Mouse (Mus musculus): ENCODE measurements around the gene Dnase1l3. TPM values are rescaled to one million over a fixed set of nuclear protein-coding genes. Genes with fewer than 3 reads are reported as not detected.

The Dnase1l3 gene
- total and polyA plus RNA-seq, 3 experiments, result 0.07 to 0.57 TPM; not detected in 1

- Histone ChIP-seq H3K36me3 (ENCODE audit: control insufficient read depth, insufficient read depth, low read length) (no peaks in the 10 kb centered on the region), H3K4me3 (no peak overlapping the region), H3K27me3 (ENCODE audit: control insufficient read depth, insufficient read depth, low read length) (no peaks in the 10 kb centered on the region), H3K27ac (no peak overlapping the region), H3K79me2 (replicated peaks; ENCODE audit: control insufficient read depth, insufficient read depth, low read length) (no peaks in the 10 kb centered on the region), H3K4me1 (ENCODE audit: control insufficient read depth, insufficient read depth, low read length) (no peaks in the 10 kb centered on the region), H3K9ac (ENCODE audit: low read depth, low read length) (no peak overlapping the region)
- DNase-seq, result no peak
- intact Hi-C loops (cut with DNase I), result no loop called here
- TF ChIP-seq POLR2A (IDR thresholded peaks at IDR 0.05; ENCODE audit: insufficient read depth, low read depth, low read length) (no peak), CTCF (IDR thresholded peaks at IDR 0.05) (no peak), EP300 (IDR thresholded peaks at IDR 0.05; ENCODE audit: insufficient read depth, low read depth, low read length) (no peak)
- 92% methylated on average over 1 of the region's 1 CpGs for WGBS
Observed at GRCm38 (mm10) chr14:7974643-7975042, 19.7 kb downstream of the Dnase1l3 start.

- Histone ChIP-seq H3K27ac (no peak overlapping the region), H3K79me2 (replicated peaks; ENCODE audit: control insufficient read depth, insufficient read depth, low read length) (no peaks in the 10 kb centered on the region), H3K27me3 (ENCODE audit: control insufficient read depth, insufficient read depth, low read length) (no peaks in the 10 kb centered on the region), H3K9ac (ENCODE audit: low read depth, low read length) (no peak overlapping the region), H3K4me3 (no peak overlapping the region), H3K36me3 (ENCODE audit: control insufficient read depth, insufficient read depth, low read length) (no peaks in the 10 kb centered on the region), H3K4me1 (ENCODE audit: control insufficient read depth, insufficient read depth, low read length) (no peaks in the 10 kb centered on the region)
- WGBS, result 64% methylated on average over 10 of the region's 10 CpGs
- intact Hi-C loops (cut with DNase I), result no loop called here
- no peak for DNase-seq
- TF ChIP-seq CTCF (IDR thresholded peaks at IDR 0.05), result no peak
- no peak for TF ChIP-seq POLR2A (IDR thresholded peaks at IDR 0.05; ENCODE audit: insufficient read depth, low read depth, low read length)
- no peak for TF ChIP-seq EP300 (IDR thresholded peaks at IDR 0.05; ENCODE audit: insufficient read depth, low read depth, low read length)
Observed at GRCm38 (mm10) chr14:7971889-7972493, 22.4 kb downstream of the Dnase1l3 start.

GRCm38 (mm10) chr14:7964219-7964889 lies 30.0 kb downstream of the Dnase1l3 start:
- Histone ChIP-seq H3K4me1 (ENCODE audit: control insufficient read depth, insufficient read depth, low read length) (no peaks in the 10 kb centered on the region), H3K36me3 (ENCODE audit: control insufficient read depth, insufficient read depth, low read length) (no peaks in the 10 kb centered on the region), H3K79me2 (replicated peaks; ENCODE audit: control insufficient read depth, insufficient read depth, low read length) (no peaks in the 10 kb centered on the region), H3K4me3 (no peak overlapping the region), H3K27me3 (ENCODE audit: control insufficient read depth, insufficient read depth, low read length) (no peaks in the 10 kb centered on the region), H3K27ac (no peak overlapping the region), H3K9ac (ENCODE audit: low read depth, low read length) (no peak overlapping the region)
- TF ChIP-seq CTCF (IDR thresholded peaks at IDR 0.05), result peak; percentile 87
- peak; percentile 84; the same call in 1 of the 2 replicates for TF ChIP-seq EP300 (IDR thresholded peaks at IDR 0.05; ENCODE audit: insufficient read depth, low read depth, low read length)
- no peak for TF ChIP-seq POLR2A (IDR thresholded peaks at IDR 0.05; ENCODE audit: insufficient read depth, low read depth, low read length)
- WGBS, result 54% methylated on average over 11 of the region's 11 CpGs
- intact Hi-C loops (cut with DNase I), result loop anchor here (1.0 to 10.0 kb wide), 4 partner anchors 33 to 200 kb away; no protein-coding TSS in a partner anchor
- DNase-seq, result peak; percentile 52 to 57

- TF ChIP-seq CTCF (IDR thresholded peaks at IDR 0.05) (no peak), EP300 (IDR thresholded peaks at IDR 0.05; ENCODE audit: insufficient read depth, low read depth, low read length) (no peak), POLR2A (IDR thresholded peaks at IDR 0.05; ENCODE audit: insufficient read depth, low read depth, low read length) (no peak)
- Histone ChIP-seq H3K27me3 (ENCODE audit: control insufficient read depth, insufficient read depth, low read length) (no peaks in the 10 kb centered on the region), H3K4me3 (no peak overlapping the region), H3K36me3 (ENCODE audit: control insufficient read depth, insufficient read depth, low read length) (no peaks in the 10 kb centered on the region), H3K27ac (no peak overlapping the region), H3K79me2 (replicated peaks; ENCODE audit: control insufficient read depth, insufficient read depth, low read length) (no peaks in the 10 kb centered on the region), H3K9ac (ENCODE audit: low read depth, low read length) (no peak overlapping the region), H3K4me1 (ENCODE audit: control insufficient read depth, insufficient read depth, low read length) (peaks cover 2% of the 10 kb centered on the region; the same call in 1 of the 2 replicates)
- intact Hi-C loops (cut with DNase I), result loop anchor here (10.0 kb wide), 2 partner anchors 112 to 202 kb away; no protein-coding TSS in a partner anchor
- DNase-seq, result no peak
- WGBS, result 52% methylated on average over 7 of the region's 7 CpGs
Observed at GRCm38 (mm10) chr14:7963160-7963559, 31.2 kb downstream of the Dnase1l3 start.

- intact Hi-C loops (cut with DNase I), result loop anchor here (10.0 kb wide), 2 partner anchors 112 to 202 kb away; no protein-coding TSS in a partner anchor
- no peak for DNase-seq
- TF ChIP-seq CTCF (IDR thresholded peaks at IDR 0.05), result no peak
- no peak for TF ChIP-seq EP300 (IDR thresholded peaks at IDR 0.05; ENCODE audit: insufficient read depth, low read depth, low read length)
- no peak for TF ChIP-seq POLR2A (IDR thresholded peaks at IDR 0.05; ENCODE audit: insufficient read depth, low read depth, low read length)
- Histone ChIP-seq H3K4me1 (ENCODE audit: control insufficient read depth, insufficient read depth, low read length) (peaks cover 2% of the 10 kb centered on the region; the same call in 1 of the 2 replicates), H3K27ac (no peak overlapping the region), H3K9ac (ENCODE audit: low read depth, low read length) (no peak overlapping the region), H3K36me3 (ENCODE audit: control insufficient read depth, insufficient read depth, low read length) (no peaks in the 10 kb centered on the region), H3K79me2 (replicated peaks; ENCODE audit: control insufficient read depth, insufficient read depth, low read length) (no peaks in the 10 kb centered on the region), H3K4me3 (no peak overlapping the region), H3K27me3 (ENCODE audit: control insufficient read depth, insufficient read depth, low read length) (no peaks in the 10 kb centered on the region)
- 91% methylated on average over 2 of the region's 2 CpGs for WGBS
Observed at GRCm38 (mm10) chr14:7962626-7963025, 31.7 kb downstream of the Dnase1l3 start.

GRCm38 (mm10) chr14:7961714-7962113 lies 32.7 kb downstream of the Dnase1l3 start:
- Histone ChIP-seq H3K27ac (no peak overlapping the region), H3K27me3 (ENCODE audit: control insufficient read depth, insufficient read depth, low read length) (no peaks in the 10 kb centered on the region), H3K79me2 (replicated peaks; ENCODE audit: control insufficient read depth, insufficient read depth, low read length) (no peaks in the 10 kb centered on the region), H3K4me3 (no peak overlapping the region), H3K9ac (ENCODE audit: low read depth, low read length) (no peak overlapping the region), H3K36me3 (ENCODE audit: control insufficient read depth, insufficient read depth, low read length) (no peaks in the 10 kb centered on the region), H3K4me1 (ENCODE audit: control insufficient read depth, insufficient read depth, low read length) (peaks cover 2% of the 10 kb centered on the region; the same call in 1 of the 2 replicates)
- DNase-seq, result no peak
- WGBS, result 24% methylated on average over 5 of the region's 5 CpGs
- TF ChIP-seq CTCF (IDR thresholded peaks at IDR 0.05) (no peak), POLR2A (IDR thresholded peaks at IDR 0.05; ENCODE audit: insufficient read depth, low read depth, low read length) (no peak), EP300 (IDR thresholded peaks at IDR 0.05; ENCODE audit: insufficient read depth, low read depth, low read length) (no peak)
- intact Hi-C loops (cut with DNase I), result loop anchor here (10.0 kb wide), 2 partner anchors 113 to 203 kb away; no protein-coding TSS in a partner anchor
